Mouse (Mus musculus): Measurements from ENCODE around the gene Prdm10. TPM values are rescaled to one million over a fixed set of nuclear protein-coding genes. Genes with fewer than 3 reads are reported as not detected.

The Prdm10 gene
- 9.7 and 11.6 TPM in 2 replicates for polyA plus RNA-seq (2012; rRNA removed)

GRCm38 (mm10) chr9:31280366-31281010 lies at the start of gene Prdm10:
Gene Prdm10, plus strand, starts transcription at chr9:31280538.

GRCm38 (mm10) chr9:31385947-31386354 lies 105.6 kb downstream of the Prdm10 start, which contains the start of gene Nfrkb:
Gene Nfrkb, plus strand, starts transcription at chr9:31386192.

Other genes with a start within 250 kb of the Prdm10 start
- gene Zbtb44, start 249.9 kb upstream of the Prdm10 start, polyA plus RNA-seq (2012; rRNA removed) = 6.5 and 7.3 TPM in 2 replicates
- 267 and 308 TPM in 2 replicates for gene St14, start 148.7 kb upstream of the Prdm10 start, polyA plus RNA-seq (2012; rRNA removed)
- 179 and 209 TPM in 2 replicates for gene Aplp2, start 68.7 kb upstream of the Prdm10 start, polyA plus RNA-seq (2012; rRNA removed)
- 12.9 and 14.2 TPM in 2 replicates for gene Nfrkb, start 105.7 kb downstream of the Prdm10 start, polyA plus RNA-seq (2012; rRNA removed)
- gene Tmem45b, start 183.9 kb downstream of the Prdm10 start, polyA plus RNA-seq (2012; rRNA removed) = 341 and 514 TPM in 2 replicates